Mouse (Mus musculus) cerebellum, postnatal 36 days (tissue): ENCODE measurements at regions not wholly inside any gene's neighbourhood (a gene's known extent, or its start where the extent isn't known, plus 50 kb on each side); places are given as distances from the start of the nearest gene placed in this dataset.

Experiments
- DNase-seq, 2 experiments: peaks; one replicate each; pipeline ENCODE4 v3.0.0; 2021 to 2022; ENCODE audit warnings: mixed read lengths in 2 of 2

DNA sequence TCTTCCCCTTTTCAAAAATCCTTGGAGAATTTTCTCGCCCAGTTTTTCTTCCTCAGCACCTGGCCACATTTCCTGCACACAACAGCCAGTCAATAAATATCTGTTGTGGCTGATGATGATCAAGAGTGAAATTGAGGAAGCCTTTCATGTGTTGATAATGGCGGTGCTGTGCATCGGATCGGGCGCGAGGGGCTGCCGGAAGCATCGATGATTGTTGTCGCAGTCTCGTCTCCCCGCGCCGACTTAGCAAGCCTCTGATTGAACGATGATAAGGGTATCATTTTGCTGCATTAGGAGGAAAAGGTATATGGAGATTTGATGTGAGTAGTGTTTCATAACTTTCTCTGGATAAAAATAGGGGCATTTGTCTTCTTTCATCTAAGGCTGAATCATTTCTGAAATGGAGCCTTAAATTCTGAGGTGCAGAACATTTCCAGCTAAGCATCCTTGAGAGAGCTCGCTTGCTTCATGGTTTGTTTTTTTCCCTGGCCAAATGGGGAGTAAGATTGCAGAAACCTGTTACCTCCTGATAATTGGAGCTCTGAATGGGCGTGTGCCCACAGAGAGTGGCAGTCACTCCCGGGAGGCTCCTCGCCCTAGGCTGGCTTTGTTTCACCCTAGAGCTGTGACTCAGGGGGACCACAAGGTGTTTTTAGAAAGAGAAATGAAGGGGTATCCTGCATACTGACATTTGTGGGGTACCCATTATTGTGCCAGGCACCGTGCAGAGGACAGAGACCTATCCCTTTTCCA lies 94.8 kb upstream of the Podxl start:
- no peak for DNase-seq

DNA sequence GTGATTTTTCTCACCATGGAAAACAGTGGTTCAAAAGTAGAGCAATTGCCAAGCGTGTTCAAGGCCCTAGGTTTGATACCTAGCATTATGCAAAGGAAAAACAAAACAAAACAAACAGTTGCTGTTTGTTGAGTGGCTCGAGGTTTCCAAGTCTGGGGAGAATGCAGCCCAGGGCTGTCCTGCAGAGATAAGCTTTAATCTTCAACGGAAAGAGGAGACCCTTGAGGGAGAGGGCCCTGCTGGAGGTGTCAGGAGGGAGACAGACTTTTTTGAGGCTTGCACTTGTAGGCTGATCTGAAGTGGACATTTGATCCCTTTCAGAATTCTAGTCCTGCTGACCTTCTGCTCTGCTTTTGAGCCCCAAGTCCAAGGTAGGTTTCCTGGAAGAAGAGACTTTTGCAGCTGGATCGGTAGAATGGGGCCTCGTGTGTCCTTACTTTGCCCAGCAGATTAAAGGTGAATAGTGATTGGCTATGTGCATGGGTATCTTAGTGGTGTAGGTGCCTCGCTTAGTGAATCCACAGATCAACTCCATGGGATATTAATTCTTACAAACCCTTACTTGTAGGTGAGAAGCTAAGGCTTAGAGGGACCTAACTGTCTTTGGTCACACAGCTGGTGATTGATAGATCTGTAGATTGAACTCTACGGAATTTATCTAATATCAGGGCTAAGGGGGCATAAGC lies 87.2 kb upstream of the Podxl start:
- DNase-seq, result no peak

DNA sequence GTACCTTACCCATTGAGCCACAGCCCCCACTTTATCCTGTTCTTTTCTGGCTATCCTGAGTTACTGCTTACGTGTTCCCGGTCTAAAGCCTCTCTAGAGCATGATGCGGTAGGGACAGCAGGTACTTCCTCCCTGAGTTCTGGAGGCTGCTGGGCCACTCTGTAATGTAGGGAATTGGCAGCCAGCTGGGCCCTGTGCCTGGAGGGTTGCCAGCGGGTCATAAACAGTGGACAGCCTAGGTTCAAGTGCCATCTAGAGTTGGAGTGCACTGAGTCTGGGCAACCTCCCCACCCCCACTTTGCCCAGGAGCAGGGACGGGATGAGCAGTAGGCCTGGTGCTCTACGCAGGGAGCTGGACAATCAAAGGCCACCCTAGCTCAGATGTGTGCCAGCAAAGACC lies 81.5 kb upstream of the Podxl start:
- DNase-seq, result no peak

DNA sequence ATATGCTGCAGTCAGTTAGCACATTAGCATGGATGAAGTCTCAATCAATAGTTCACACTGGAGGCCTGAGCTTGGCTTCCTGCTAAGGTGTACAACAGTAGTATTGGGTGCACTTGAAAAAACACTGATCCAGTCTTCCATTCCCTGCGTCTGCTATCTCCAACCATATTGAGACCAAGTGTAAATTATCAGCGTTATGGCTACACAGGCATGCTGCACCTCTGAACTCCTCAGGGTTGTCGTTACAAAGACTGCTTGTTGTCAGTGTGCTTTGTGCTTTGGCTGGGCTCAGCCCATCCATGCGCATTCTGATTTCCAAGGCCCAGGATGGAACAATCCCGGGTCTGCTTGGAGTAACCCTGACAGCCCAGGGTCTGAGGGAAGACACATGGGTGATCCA lies 80.7 kb upstream of the Podxl start:
- DNase-seq, result no peak

DNA sequence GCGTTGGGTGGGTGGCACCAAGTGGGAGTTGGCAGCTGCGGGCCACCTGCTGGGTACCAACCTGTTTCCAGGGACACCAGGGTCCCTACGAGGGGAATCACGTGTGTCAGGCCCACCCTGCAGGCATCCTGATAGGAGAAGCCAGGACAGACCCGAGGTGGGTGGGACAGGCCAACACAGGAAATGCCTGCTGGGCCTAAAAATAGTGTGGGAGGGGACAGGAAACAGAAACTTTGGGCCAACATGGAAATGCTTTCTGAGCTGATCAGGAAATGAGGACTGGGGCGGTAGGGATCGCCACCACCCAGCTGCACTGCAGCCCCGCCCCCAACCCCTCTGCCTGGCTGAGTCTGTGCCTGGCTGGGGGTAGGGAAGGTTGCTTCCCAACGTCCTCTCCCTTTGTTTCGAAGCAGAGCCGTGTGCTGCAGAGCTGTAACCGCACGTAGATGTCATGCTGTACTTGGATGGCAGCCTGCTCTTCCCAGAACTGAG lies 78.7 kb upstream of the Podxl start:
- no peak for DNase-seq

DNA sequence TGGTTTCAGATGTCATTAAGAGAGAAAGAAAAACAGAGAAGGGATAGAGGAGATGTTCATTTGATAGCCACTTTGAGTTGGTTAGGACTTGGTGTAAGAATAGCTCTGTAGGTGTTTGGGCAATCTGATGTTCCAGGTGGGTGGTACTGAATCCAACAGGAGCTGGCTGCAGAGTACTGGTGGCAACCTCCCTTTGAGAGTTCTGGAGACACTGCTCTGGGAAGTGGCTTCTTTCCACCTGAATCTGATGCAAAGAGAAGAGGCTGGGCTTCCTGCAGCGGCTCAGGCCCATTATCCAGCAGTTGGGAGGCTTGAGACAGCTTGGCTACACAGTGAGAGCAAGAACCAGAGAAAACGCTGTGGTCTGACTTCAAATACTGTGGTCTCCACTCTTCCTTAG lies 77.0 kb upstream of the Podxl start:
- DNase-seq, result no peak

DNA sequence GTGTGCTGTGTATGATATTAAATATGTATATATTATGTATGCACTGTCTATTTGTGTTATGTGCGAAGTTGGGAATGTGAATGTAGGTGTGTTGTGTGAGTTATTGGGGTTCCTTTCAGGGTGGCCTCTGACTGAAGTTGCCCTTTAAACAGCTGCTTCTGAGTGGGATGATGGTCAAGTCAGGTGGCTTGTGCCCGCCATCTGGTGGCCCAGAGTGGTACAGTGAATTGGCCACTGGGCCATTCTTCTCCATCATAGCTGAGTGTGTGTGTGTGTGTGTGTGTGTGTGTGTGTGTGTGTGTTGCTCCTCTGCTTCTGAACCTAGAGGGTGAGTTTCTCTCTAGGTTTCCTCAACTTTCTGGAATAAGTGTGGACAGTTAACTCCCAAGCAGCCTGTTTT lies 75.7 kb upstream of the Podxl start:
- DNase-seq, result peak; percentile 34 to 45

DNA sequence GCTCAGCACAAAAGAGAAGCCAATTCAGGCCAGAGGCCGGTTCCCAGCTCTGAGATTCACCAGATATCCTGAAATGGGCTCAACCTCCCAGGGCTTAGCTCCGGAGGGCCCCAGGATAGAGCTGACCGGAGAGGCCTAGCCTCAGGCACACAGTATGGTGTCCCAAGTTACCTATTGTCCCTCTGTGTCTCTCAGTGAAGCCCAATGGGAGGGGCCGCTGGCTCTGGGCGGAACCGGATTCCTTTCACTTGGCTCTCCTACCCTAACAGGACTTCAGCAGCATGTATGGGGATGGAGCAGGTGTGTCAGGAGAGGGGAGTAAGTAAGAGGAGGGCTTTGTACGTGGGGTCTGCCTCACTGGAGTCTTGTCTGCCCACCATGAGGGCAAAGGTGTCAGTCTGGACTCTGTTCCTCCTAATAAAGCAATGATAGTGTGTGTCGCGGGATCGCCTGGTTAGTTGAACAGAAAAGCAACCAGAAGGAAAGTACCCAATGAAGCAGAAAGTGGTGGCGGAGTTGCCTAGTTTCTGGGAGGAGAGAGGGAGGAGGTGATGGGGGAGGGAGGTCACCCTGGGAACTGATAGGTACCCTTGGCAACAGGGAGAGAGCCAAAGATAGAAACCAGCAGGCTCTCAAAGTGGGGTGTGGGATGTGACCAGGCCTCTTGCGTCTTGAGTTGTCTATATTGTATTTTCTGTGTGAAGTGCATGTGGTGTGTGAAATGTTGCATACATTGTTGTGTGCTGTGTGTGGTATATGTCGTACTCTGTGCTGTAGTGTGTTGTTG lies 74.8 kb upstream of the Podxl start:
- no peak for DNase-seq

DNA sequence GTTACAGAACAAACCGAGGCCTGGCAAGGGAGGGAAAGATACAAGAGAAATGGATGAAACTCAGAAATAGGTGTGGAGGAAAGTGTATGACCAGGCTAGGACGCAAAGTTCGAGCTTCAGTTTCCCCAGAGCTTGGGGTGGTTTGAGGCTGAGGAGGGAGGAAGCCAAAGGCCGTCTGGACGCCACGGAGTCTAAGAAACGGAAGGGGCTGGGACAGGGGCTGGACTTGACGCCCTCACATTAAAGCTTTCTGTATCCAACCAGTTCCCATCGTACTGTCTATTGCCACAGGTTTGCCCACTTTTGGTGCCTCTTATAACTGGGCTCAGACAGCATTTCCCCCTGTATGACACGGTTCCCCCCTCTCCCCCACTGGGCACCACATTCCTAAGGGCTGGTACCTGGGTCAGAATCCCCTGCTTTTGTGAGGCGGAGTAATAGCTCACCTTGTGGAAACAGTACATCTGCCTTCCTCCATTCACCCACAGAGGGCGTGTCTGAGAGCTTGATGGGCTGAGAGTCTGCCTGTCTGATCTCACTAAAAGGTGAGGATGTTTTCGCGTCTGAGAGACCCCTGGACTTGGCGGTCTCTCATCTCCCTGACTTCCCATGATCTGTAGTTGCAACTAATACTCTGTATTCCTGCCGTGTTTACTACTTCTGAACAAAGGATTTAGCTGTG lies 73.7 kb upstream of the Podxl start:
- DNase-seq, result no peak

DNA sequence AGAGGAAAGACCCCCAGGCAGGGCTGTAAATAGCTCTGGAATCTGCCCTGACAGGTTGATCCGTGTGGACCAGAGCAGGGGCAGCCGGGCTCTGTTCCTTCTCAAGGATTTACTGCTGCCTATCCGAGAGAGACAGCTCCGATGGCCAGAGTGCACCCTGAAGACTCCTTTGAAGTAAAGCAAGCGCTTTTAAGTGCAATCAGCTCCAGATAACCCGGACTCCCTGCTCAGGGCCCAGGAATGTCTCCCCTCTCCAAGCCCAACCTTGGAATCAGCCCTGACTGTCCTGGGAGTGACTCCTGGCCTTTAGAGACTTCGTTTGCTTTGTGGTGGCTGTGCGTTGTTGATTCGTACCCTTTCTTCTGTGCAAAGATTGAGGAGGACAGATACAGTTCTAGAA lies 73.2 kb upstream of the Podxl start:
- DNase-seq, result no peak

DNA sequence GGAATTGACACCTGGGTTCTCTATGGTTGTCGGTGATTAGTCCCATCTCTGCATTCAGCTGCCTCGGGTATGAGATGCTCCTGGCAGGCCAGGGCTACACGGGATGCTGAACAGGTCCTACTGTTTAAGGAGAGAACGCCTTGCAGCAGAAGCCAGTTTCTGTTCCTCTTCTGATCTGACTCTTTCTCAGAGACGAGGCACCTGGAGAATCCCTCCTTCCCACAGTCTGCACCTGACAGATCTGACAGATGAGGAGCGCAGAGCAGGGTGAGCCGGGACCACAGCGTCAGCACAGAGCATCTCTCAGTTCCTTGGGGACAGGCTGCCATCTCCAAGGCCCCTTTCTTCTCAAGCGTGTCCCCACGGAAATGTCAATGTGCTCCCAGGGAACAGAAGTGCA lies 68.7 kb upstream of the Podxl start:
- DNase-seq, result no peak

DNA sequence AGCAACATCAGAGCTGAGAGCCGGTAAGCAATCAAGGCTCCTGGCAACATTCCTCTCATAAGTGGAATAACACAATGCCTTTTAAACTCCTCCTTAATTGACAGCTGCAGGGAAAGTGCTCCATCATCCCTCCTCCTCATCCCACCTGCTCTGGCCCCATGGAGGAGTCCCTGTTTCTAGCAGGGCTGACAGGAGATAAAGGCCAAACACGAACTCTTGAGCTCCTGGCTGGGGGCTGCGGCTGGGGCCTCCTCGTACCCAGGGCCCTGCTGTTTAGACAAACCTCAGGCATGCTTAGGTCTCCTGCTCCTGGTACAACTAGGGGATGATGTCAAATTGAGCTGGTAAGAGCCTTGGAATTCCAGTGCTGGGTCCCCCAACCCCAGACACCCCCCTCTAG lies 66.2 kb upstream of the Podxl start:
- no peak for DNase-seq

DNA sequence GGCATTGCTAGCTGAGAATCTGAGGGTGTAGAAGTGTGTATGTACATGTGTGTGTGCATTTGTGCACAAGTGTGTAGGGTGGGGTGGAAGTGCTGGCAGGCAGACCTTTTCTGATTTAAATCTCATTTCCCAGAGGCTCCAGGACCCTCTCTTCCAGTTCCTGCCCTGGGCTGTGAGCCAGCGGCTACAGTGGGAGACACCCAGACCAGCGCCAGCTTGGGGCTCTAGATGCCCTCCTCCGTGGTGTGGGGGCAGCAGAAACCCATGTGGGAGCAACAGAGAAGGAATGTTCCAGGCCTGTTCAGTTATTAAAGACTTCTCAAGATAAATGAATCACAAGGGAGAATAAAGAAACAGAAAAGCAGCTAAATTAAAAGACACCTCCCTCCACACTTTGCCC lies 64.1 kb upstream of the Podxl start:
- no peak for DNase-seq

DNA sequence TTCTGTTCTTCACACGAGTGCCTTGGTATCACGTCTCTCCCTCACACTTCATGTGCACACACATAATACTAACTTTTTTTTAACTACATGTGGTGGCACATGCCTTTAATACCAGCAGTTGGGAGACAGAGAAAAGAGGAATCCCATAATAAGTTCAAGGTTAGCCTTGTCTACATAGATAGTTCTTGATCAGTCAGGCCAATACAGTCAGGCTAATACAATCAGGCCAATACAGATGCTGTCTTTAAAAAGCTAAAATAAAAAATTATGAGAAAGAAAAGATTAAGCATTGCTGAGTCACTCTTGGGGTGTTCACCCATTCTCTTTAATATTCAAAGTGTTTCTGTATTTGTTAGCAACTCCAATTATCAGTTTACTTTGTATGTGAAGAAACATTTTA lies 61.3 kb upstream of the Podxl start:
- no peak for DNase-seq

DNA sequence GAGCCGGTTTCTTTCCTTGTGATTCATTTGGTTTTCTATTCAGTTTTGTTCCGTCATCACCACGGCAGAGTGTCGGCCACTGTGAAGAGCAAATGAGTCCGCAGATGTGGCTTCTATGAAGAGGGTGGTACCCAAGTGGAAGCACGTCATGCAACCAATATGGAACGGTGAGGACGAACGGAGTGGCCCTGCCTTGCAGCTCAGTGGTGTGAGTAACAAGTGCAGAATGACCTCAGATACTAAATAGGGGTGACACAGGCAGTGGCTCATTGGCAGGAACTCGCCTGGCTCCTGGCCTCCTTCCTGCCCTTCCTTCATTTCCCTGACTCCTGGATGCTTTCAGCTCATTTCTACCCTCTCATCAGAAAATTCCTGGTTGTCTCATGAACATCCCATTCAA lies 60.6 kb upstream of the Podxl start:
- DNase-seq, result no peak

DNA sequence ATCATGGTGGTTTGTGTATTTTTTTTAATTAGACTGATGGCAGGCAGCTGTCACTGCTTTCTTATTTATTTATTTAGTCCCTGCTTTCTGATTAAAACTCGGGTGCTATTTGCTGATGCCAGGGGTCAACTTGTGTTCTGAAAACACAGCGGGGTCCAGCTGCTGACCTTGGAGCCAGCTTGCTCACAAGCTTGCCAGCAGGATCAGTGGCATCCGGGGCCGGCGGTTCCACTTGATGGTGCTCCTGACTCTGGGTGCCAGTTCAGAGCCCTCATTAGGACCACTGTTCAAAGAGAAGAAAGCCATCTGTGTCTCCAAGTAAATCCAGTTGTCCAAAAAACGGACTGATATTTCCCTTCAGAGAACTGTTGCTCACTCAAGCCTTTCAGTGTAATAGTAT lies 57.2 kb upstream of the Podxl start:
- DNase-seq, result no peak

DNA sequence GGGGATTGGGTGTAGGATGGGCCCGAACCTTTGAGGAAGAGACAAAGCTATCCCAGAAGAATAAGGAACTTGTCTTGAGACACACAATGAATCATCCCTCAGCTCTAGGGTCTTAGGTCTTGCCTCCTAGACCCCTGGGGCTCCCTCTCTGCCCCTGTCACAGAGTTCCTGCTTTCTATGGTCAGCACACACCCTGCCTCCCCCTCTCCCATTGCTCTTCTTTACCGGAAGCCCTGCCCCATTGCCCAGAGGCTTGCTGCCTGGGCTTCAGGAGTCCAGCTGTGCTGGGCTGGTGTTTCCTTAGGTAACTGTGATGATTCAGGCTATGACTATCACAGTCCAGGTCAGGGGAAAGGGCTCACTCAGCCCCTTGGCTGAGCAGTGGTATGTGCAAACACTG lies 55.1 kb upstream of the Podxl start:
- no peak for DNase-seq

DNA sequence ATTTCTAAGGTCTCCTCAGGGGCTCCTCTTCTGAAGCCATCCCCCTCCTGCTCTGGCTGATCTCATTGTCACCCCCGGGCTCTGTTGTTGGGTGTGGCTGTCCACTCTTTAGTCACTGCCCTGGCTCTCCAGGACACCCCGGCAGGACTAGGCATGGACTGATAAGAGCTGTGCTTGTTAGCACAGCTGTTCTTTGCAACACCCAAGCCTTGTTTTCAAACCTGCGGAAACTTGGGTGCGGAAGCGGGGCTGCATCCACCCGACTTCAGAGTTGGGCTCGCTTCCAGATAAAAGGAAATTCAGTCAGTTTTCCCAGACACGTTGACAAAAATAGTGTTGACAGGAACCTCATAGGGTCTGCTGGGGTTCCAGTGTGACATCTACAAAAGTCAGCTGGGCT lies 53.6 kb upstream of the Podxl start:
- DNase-seq, result no peak

DNA sequence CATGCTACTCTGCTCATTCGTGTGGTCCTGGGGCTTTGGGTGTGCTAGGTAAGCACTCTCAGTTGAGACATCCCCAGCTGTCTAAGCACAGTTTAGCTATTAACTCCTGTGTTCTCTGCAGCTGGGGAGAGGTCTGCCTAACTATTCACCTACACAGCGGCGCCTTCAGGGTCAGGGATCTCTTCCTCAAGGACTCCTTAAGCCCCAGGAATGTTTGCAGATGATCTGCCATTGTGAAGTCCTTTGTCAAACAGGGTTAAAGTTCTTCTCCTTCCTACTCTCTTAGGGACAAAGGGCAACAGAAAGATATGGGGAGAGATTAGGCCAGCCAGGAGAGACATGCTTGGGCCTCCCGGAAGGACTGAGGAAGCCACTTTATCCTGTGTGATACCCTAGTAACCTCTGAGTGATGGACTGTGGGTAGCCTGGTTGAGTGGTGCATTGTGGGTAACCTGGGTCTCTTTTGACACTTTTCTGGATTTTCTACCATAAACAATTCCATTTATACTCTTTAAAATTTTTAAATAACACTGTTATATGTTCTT lies 51.7 kb upstream of the Podxl start:
- DNase-seq, result no peak

DNA sequence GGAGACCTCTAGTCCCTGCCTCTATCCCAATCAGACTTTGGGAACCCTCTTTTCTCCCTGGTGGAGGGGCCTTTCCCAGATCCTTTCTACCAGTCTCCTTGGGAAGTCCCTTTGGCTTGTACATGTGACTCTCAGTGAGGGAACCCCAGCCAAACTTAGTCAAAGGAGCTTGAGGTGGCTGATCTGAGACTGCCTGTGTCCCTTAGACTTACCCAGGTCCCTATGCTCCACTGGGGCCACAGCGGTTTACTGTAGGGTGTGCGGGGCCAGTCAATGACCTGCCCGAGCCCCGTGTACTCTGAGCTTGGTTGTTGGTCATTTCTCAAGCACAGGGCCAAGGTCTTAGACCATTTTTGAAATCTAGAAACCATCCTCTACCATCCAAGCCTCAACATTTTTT lies 50.8 kb upstream of the Podxl start:
- no peak for DNase-seq

DNA sequence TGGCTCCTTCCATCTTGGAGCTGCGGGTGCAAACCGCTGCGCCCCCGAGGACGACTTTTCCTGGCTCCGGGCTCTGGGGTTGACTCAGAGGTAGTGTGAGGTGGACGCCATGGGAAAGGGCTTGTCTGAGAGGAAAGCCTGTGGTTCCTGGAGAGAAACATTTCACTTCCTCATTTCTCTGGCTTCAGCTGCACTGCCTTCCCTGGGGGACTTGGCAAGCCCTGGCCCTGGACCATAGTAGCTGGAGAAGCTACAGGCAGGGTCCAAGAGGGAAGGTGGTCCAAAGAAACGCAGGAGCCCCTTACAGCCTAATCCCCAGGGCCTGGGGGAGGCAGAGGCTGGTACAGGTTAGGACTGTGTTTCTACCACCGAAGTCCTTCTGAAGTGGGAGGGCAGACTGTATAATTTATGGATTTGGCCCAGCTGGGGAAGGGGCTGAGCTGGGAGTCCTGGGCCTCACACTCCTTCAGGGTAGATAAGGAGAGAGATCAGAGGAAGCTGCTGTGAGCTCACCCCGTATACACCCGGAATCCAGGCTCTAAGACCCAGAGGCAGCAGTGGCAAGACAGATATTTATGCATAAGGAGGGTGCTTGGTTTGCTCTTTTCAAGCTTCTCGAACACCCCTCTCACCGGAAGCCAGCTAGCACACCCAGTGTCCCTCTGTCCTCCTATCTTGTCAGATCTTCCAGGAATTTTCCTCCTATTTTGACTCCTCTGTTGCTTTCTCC lies 50.0 kb upstream of the Podxl start:
- no peak for DNase-seq
